Mouse (Mus musculus): ENCODE measurements around the gene Vkorc1. TPM values are rescaled to one million over a fixed set of nuclear protein-coding genes. Genes with fewer than 3 reads are reported as not detected.

Gene Vkorc1
- total and polyA plus RNA-seq, 3 experiments: 36.2 to 66.4 TPM; not detected in 1

- no peaks in the 10 kb centered on the region for H3K36me3 ChIP-seq (ENCODE audit: control insufficient read depth in 1 of 2, insufficient read depth in 2 of 2, low read length in 2 of 2)
- no peak for TF ChIP-seq TCF12 (IDR thresholded peaks at IDR 0.05; ENCODE audit: low read depth, low read length)
- TF ChIP-seq ZMIZ1 (IDR thresholded peaks at IDR 0.05; ENCODE audit: low read depth, low read length): no peak
- no peak for TF ChIP-seq NRF1 (IDR thresholded peaks at IDR 0.05; ENCODE audit: insufficient read depth, low read depth, low read length, poor library complexity, severe bottlenecking)
- no peak for TF ChIP-seq MAX (IDR thresholded peaks at IDR 0.05; ENCODE audit: low read length)
- TF ChIP-seq JUND (IDR thresholded peaks at IDR 0.05; ENCODE audit: low read depth, low read length): no peak
- TF ChIP-seq POLR2A (IDR thresholded peaks at IDR 0.05; ENCODE audit: control insufficient read depth in 1 of 2, insufficient read depth in 1 of 2, low read depth in 1 of 2, low read length in 2 of 2, poor library complexity in 1 of 2): no peak
- no peak for TF ChIP-seq POLR2AphosphoS5 (IDR thresholded peaks at IDR 0.05; ENCODE audit: borderline replicate concordance, low read depth, low read length)
- H3K9me3 ChIP-seq (replicated peaks; ENCODE audit: insufficient read depth, low read length): no peaks in the 10 kb centered on the region
- H3K4me3 ChIP-seq (ENCODE audit: control insufficient read depth in 1 of 2, insufficient read depth in 1 of 2, low read depth in 2 of 2, low read length in 2 of 2): no peak overlapping the region
- no peak overlapping the region for H3K27ac ChIP-seq (ENCODE audit: control insufficient read depth, low read depth, low read length)
- no peak for DNase-seq (ENCODE audit: low read depth, low spot score)
- no peak overlapping the region for H3K9ac ChIP-seq (ENCODE audit: control insufficient read depth, low read depth, low read length, poor library complexity, severe bottlenecking)
- peaks cover 7% of the 10 kb centered on the region; the same call in 1 of the 2 replicates for H3K79me2 ChIP-seq (ENCODE audit: control insufficient read depth, insufficient read depth, low read length, poor library complexity)
- peaks cover under 1 to 7% of the 10 kb centered on the region in 2 experiments; a peak in 1 of 4 replicates for H3K4me1 ChIP-seq (ENCODE audit: control insufficient read depth in 1 of 2, insufficient read depth in 2 of 2, low read length in 2 of 2)
- H3K27me3 ChIP-seq (ENCODE audit: control insufficient read depth in 1 of 2, insufficient read depth in 2 of 2, low read length in 2 of 2): no peaks in the 10 kb centered on the region
Observed at GRCm38 (mm10) chr7:127907939-127908338, 12.5 kb upstream of the Vkorc1 start.

GRCm38 (mm10) chr7:127903971-127904796 lies 8.8 kb upstream of the Vkorc1 start, which contains the start of gene Bckdk:
TSS of gene Bckdk (plus strand) at chr7:127904082.
- peak; percentile 90 for DNase-seq (ENCODE audit: low read depth, low spot score)
- Histone ChIP-seq H3K4me3 (ENCODE audit: control insufficient read depth in 1 of 2, insufficient read depth in 1 of 2, low read depth in 2 of 2, low read length in 2 of 2) (peak within 1 kb of the TSS; percentile 60 to 75), H3K4me1 (ENCODE audit: control insufficient read depth in 1 of 2, insufficient read depth in 2 of 2, low read length in 2 of 2) (peaks cover 7 to 22% of the 10 kb centered on the region in 2 experiments), H3K36me3 (ENCODE audit: control insufficient read depth in 1 of 2, insufficient read depth in 2 of 2, low read length in 2 of 2) (peaks cover 0 to 12% of the 10 kb centered on the region in 2 experiments; a peak in 2 of 4 replicates), H3K27me3 (ENCODE audit: control insufficient read depth in 1 of 2, insufficient read depth in 2 of 2, low read length in 2 of 2) (no peaks in the 10 kb centered on the region), H3K9ac (ENCODE audit: control insufficient read depth, low read depth, low read length, poor library complexity, severe bottlenecking) (peak within 1 kb of the TSS; percentile 92), H3K79me2 (ENCODE audit: control insufficient read depth, insufficient read depth, low read length, poor library complexity) (peaks cover 3% of the 10 kb centered on the region; the same call in 1 of the 2 replicates), H3K27ac (ENCODE audit: control insufficient read depth, low read depth, low read length) (peak within 1 kb of the TSS; percentile 58), H3K9me3 (replicated peaks; ENCODE audit: insufficient read depth, low read length) (no peaks in the 10 kb centered on the region)
- TF ChIP-seq HCFC1 (IDR thresholded peaks at IDR 0.05; ENCODE audit: low read depth, low read length): peak; percentile 97
- no peak for TF ChIP-seq JUND (IDR thresholded peaks at IDR 0.05; ENCODE audit: low read depth, low read length)
- TF ChIP-seq MAZ (IDR thresholded peaks at IDR 0.05; ENCODE audit: low read depth, low read length): no peak; the same call in 1 of the 2 replicates
- no peak for TF ChIP-seq MEF2A (IDR thresholded peaks at IDR 0.05; ENCODE audit: extremely low read depth, insufficient replicate concordance, low read depth, low read length, poor library complexity, severe bottlenecking)
- TF ChIP-seq TCF12 (IDR thresholded peaks at IDR 0.05; ENCODE audit: low read depth, low read length): no peak; the same call in 1 of the 2 replicates
- no peak for TF ChIP-seq MAFK (IDR thresholded peaks at IDR 0.05; ENCODE audit: borderline replicate concordance, low read depth, low read length)
- peak; percentile 85 for TF ChIP-seq NELFE (IDR thresholded peaks at IDR 0.05; ENCODE audit: low read depth, low read length)
- TF ChIP-seq ZKSCAN1 (IDR thresholded peaks at IDR 0.05; ENCODE audit: low read depth, low read length): no peak
- TF ChIP-seq CHD2 (IDR thresholded peaks at IDR 0.05; ENCODE audit: low read length): peak; percentile 95
- TF ChIP-seq RAD21 (IDR thresholded peaks at IDR 0.05; ENCODE audit: low read depth, low read length): no peak
- 0 out of 2 replicates have a peak, but pooled peaks have one; percentile 44 for TF ChIP-seq POLR2AphosphoS2 (IDR thresholded peaks at IDR 0.05; ENCODE audit: low read length)
- TF ChIP-seq POLR2AphosphoS5 (IDR thresholded peaks at IDR 0.05; ENCODE audit: borderline replicate concordance, low read depth, low read length): no peak
- TF ChIP-seq CHD1 (IDR thresholded peaks at IDR 0.05; ENCODE audit: low read depth, low read length): peak; percentile 96
- no peak for TF ChIP-seq TBP (IDR thresholded peaks at IDR 0.05; ENCODE audit: low read depth, low read length)
- no peak; the same call in 1 of the 2 replicates for TF ChIP-seq KAT2A (conservative IDR thresholded peaks at IDR 0.05; ENCODE audit: low read depth, low read length)
- 0 out of 2 replicates have a peak, but pooled peaks have one; percentile 62 for TF ChIP-seq ZMIZ1 (IDR thresholded peaks at IDR 0.05; ENCODE audit: low read depth, low read length)
- no peak for TF ChIP-seq ZC3H11A (IDR thresholded peaks at IDR 0.05; ENCODE audit: low read depth, low read length)
- no peak for TF ChIP-seq TAL1 (IDR thresholded peaks at IDR 0.05; ENCODE audit: low read length)
- no peak for TF ChIP-seq MYB (IDR thresholded peaks at IDR 0.05; ENCODE audit: low read depth, low read length)
- TF ChIP-seq SMC3 (IDR thresholded peaks at IDR 0.05; ENCODE audit: low read depth, low read length): no peak
- TF ChIP-seq ELF1 (IDR thresholded peaks at IDR 0.05; ENCODE audit: low read depth, low read length): 0 out of 2 replicates have a peak, but pooled peaks have one; percentile 12
- TF ChIP-seq GATA1 (IDR thresholded peaks at IDR 0.05; ENCODE audit: low read depth, low read length): no peak
- TF ChIP-seq ETS1 (IDR thresholded peaks at IDR 0.05; ENCODE audit: low read depth, low read length): no peak
- no peak for TF ChIP-seq GABPA (IDR thresholded peaks at IDR 0.05; ENCODE audit: low read depth, low read length)
- TF ChIP-seq NRF1 (IDR thresholded peaks at IDR 0.05; ENCODE audit: insufficient read depth, low read depth, low read length, poor library complexity, severe bottlenecking): peak; percentile 64
- no peak; the same call in 1 of the 2 replicates for TF ChIP-seq MAX (IDR thresholded peaks at IDR 0.05; ENCODE audit: low read length)
- no peak for TF ChIP-seq EP300 (IDR thresholded peaks at IDR 0.05; ENCODE audit: low read depth in 1 of 2, low read length in 2 of 2)
